Mouse (Mus musculus) mature B cell (primary cell): ENCODE data around the gene Pradc1.

ENCODE experiments used
- in situ Hi-C: fragments of 300-500 bp; cut with MboI; formaldehyde crosslinking; loops from 2 replicates; pipeline ENCODE4 v1.14.3; 2019

Gene Pradc1

GRCm38 (mm10) chr6:85451664-85452410 lies at the start of gene Pradc1:
TSS of gene Pradc1 (minus strand) at chr6:85451970.
- in situ Hi-C loops: no loop called here

GRCm38 (mm10) chr6:85500416-85500815 lies 48.6 kb upstream of the Pradc1 start:
- in situ Hi-C loops: no loop called here

- in situ Hi-C loops: no loop called here
Observed at GRCm38 (mm10) chr6:85498147-85498546, 46.4 kb upstream of the Pradc1 start.

GRCm38 (mm10) chr6:85496976-85497375 lies 45.2 kb upstream of the Pradc1 start:
- in situ Hi-C loops: no loop called here

GRCm38 (mm10) chr6:85491606-85492005 lies 39.8 kb upstream of the Pradc1 start:
- in situ Hi-C loops: no loop called here

- in situ Hi-C loops: no loop called here
Observed at GRCm38 (mm10) chr6:85490252-85490651, 38.5 kb upstream of the Pradc1 start.

- in situ Hi-C loops: no loop called here
Observed at GRCm38 (mm10) chr6:85489717-85490116, 37.9 kb upstream of the Pradc1 start.

GRCm38 (mm10) chr6:85488510-85488909 lies 36.7 kb upstream of the Pradc1 start:
- in situ Hi-C loops: no loop called here

GRCm38 (mm10) chr6:85485738-85486137 lies 34.0 kb upstream of the Pradc1 start:
- in situ Hi-C loops: no loop called here

GRCm38 (mm10) chr6:85483843-85484721 lies 32.3 kb upstream of the Pradc1 start:
- in situ Hi-C loops: no loop called here

- in situ Hi-C loops: no loop called here
Observed at GRCm38 (mm10) chr6:85480685-85481084, 28.9 kb upstream of the Pradc1 start.

GRCm38 (mm10) chr6:85479979-85480378 lies 28.2 kb upstream of the Pradc1 start:
- in situ Hi-C loops: no loop called here

- in situ Hi-C loops: no loop called here
Observed at GRCm38 (mm10) chr6:85478416-85478815, 26.6 kb upstream of the Pradc1 start.

- in situ Hi-C loops: no loop called here
Observed at GRCm38 (mm10) chr6:85477366-85477917, 25.7 kb upstream of the Pradc1 start.

GRCm38 (mm10) chr6:85475581-85475980 lies 23.8 kb upstream of the Pradc1 start:
- in situ Hi-C loops: no loop called here

GRCm38 (mm10) chr6:85472542-85472941 lies 20.8 kb upstream of the Pradc1 start:
- in situ Hi-C loops: no loop called here

- in situ Hi-C loops: no loop called here
Observed at GRCm38 (mm10) chr6:85471962-85472361, 20.2 kb upstream of the Pradc1 start.

- in situ Hi-C loops: no loop called here
Observed at GRCm38 (mm10) chr6:85469660-85470430, 18.1 kb upstream of the Pradc1 start.

- in situ Hi-C loops: no loop called here
Observed at GRCm38 (mm10) chr6:85465381-85465780, 13.6 kb upstream of the Pradc1 start.

- in situ Hi-C loops: no loop called here
Observed at GRCm38 (mm10) chr6:85459621-85460020, 7.9 kb upstream of the Pradc1 start.

- in situ Hi-C loops: no loop called here
Observed at GRCm38 (mm10) chr6:85452816-85453215, 1.0 kb upstream of the Pradc1 start.

GRCm38 (mm10) chr6:85452411-85452665 lies 568 bp upstream of the Pradc1 start:
- in situ Hi-C loops: no loop called here
